Mouse (Mus musculus) left cerebral cortex, adult 8-10 months (tissue): ENCODE measurements around the gene Edem2. TPM values are rescaled to one million over a fixed set of nuclear protein-coding genes. Genes with fewer than 3 reads are reported as not detected.
A peak's percentile ranks its signal among the peaks of the same experiment; 100 is the strongest.

ENCODE experiments used
- DNase-seq, 2 experiments: peaks; one replicate each; pipeline ENCODE4 v3.0.0; 2022; ENCODE audit warnings: low spot score in 2 of 2
- total RNA-seq, 4 experiments: library from RNA; stranded (reverse); gene quantifications; 2 replicates each; pipeline ENCODE4 v1.2.4; 2022

Gene Edem2
- total RNA-seq, result 10 to 100 TPM; 21.9 to 23.9 (median 23.3) TPM

GRCm38 (mm10) chr2:155729158-155729645 is at the start of gene Edem2:
Gene Edem2 (minus strand): TSS chr2:155729475.
- DNase-seq, result peak; percentile 76 to 88

GRCm38 (mm10) chr2:155779066-155779465 is 49.8 kb upstream of the Edem2 start:
- no peak for DNase-seq

- DNase-seq, result no peak
Observed at GRCm38 (mm10) chr2:155778004-155778403, 48.7 kb upstream of the Edem2 start.

GRCm38 (mm10) chr2:155777688-155777985 is 48.4 kb upstream of the Edem2 start:
- DNase-seq, result no peak

GRCm38 (mm10) chr2:155776824-155777687 is 47.8 kb upstream of the Edem2 start:
- DNase-seq, result no peak

- DNase-seq, result peak; percentile 30 to 38
Observed at GRCm38 (mm10) chr2:155775685-155776263, 46.5 kb upstream of the Edem2 start.

- DNase-seq, result no peak
Observed at GRCm38 (mm10) chr2:155774927-155775684, 45.8 kb upstream of the Edem2 start, which contains the start of gene Mmp24. Gene Mmp24 (plus strand): TSS chr2:155775342.

- DNase-seq, result no peak
Observed at GRCm38 (mm10) chr2:155774261-155774926, 45.1 kb upstream of the Edem2 start.

- no peak for DNase-seq
Observed at GRCm38 (mm10) chr2:155773664-155774063, 44.4 kb upstream of the Edem2 start.

GRCm38 (mm10) chr2:155764679-155765418 is 35.6 kb upstream of the Edem2 start:
- no peak for DNase-seq

- no peak for DNase-seq
Observed at GRCm38 (mm10) chr2:155756855-155757566, 27.7 kb upstream of the Edem2 start.

- no peak for DNase-seq
Observed at GRCm38 (mm10) chr2:155755746-155756145, 26.5 kb upstream of the Edem2 start.

GRCm38 (mm10) chr2:155751014-155751786 is 21.9 kb upstream of the Edem2 start, which contains the start of gene Procr:
Gene Procr (plus strand): TSS chr2:155751117.
- no peak for DNase-seq

- DNase-seq, result no peak
Observed at GRCm38 (mm10) chr2:155749394-155749793, 20.1 kb upstream of the Edem2 start.

GRCm38 (mm10) chr2:155745487-155745886 is 16.2 kb upstream of the Edem2 start:
- no peak for DNase-seq

- DNase-seq, result no peak
Observed at GRCm38 (mm10) chr2:155743351-155743750, 14.1 kb upstream of the Edem2 start.

- DNase-seq, result no peak
Observed at GRCm38 (mm10) chr2:155742931-155743337, 13.7 kb upstream of the Edem2 start.

GRCm38 (mm10) chr2:155742211-155742610 is 12.9 kb upstream of the Edem2 start:
- DNase-seq, result no peak

- DNase-seq, result no peak
Observed at GRCm38 (mm10) chr2:155737803-155738202, 8.5 kb upstream of the Edem2 start.
